Mouse (Mus musculus) hindbrain, postnatal 0 days (tissue): ENCODE measurements at regions not wholly inside any gene's neighbourhood (a gene's known extent, or its start where the extent isn't known, plus 50 kb on each side); places are given as distances from the start of the nearest gene placed in this dataset.
A peak's percentile ranks its signal among the peaks of the same experiment; 100 is the strongest.

Experiments used
- ATAC-seq: fragments of 200-750 bp; cut with Nextera tagmentation; 2 replicates; pipeline ENCODE4 v1.8.0; 2017; ENCODE audit warnings: mild to moderate bottlenecking, moderate TSS enrichment, moderate library complexity
- DNase-seq: peaks from one replicate; pipeline ENCODE4 v3.0.0-alpha.2; 2015; ENCODE audit warnings: low spot score
- H3K27ac ChIP-seq: fragments of 300-500 bp; sonication (generic); 2 replicates; pipeline ENCODE4 v1.5.1; 2014; ENCODE audit warnings: mild to moderate bottlenecking
- H3K27me3 ChIP-seq: fragments of 300-500 bp; sonication (generic); 2 replicates; pipeline ENCODE4 v1.6.1; 2014; ENCODE audit warnings: low read length, mixed read lengths; ENCODE audit not compliant: insufficient read depth
- H3K36me3 ChIP-seq: fragments of 300-500 bp; sonication (generic); 2 replicates; pipeline ENCODE4 v1.6.1; 2014; ENCODE audit warnings: low read length, mixed read lengths; ENCODE audit not compliant: insufficient read depth
- H3K4me1 ChIP-seq: fragments of 300-500 bp; sonication (generic); 2 replicates; pipeline ENCODE4 v1.6.1; 2014; ENCODE audit warnings: antibody characterized with exemption, low read length, mixed read lengths; ENCODE audit not compliant: insufficient read depth
- H3K4me2 ChIP-seq: fragments of 300-500 bp; sonication (generic); 2 replicates; pipeline ENCODE4 v1.6.1; 2014; ENCODE audit warnings: low read depth, mild to moderate bottlenecking, low read length, moderate library complexity, mixed read lengths
- H3K4me3 ChIP-seq: fragments of 300-500 bp; sonication (generic); 2 replicates; pipeline ENCODE4 v1.5.1; 2014; ENCODE audit warnings: low read length
- H3K9ac ChIP-seq: fragments of 300-500 bp; sonication (generic); replicated peaks from 2 replicates; pipeline ENCODE4 v1.6.1; 2014; ENCODE audit warnings: mild to moderate bottlenecking, low read length, moderate library complexity, mixed read lengths
- H3K9me3 ChIP-seq: fragments of 300-500 bp; sonication (generic); 2 replicates; pipeline ENCODE4 v1.6.1; 2016; ENCODE audit warnings: low read length, mixed read lengths
- CTCF ChIP-seq: IDR thresholded peaks from 2 replicates; pipeline ENCODE4 v1.5.1; 2016; ENCODE audit warnings: antibody characterized with exemption, control low read depth, low read depth
- WGBS: fragments of 180-500 bp; shearing (Covaris S2); extraction: QIAGEN DNeasy Blood & Tissue Kit; methylation state at CpG from one replicate; pipeline ENCODE4 v1.1.7; 2014; 5-methylcytosine and 5-hydroxymethylcytosine counted together

DNA sequence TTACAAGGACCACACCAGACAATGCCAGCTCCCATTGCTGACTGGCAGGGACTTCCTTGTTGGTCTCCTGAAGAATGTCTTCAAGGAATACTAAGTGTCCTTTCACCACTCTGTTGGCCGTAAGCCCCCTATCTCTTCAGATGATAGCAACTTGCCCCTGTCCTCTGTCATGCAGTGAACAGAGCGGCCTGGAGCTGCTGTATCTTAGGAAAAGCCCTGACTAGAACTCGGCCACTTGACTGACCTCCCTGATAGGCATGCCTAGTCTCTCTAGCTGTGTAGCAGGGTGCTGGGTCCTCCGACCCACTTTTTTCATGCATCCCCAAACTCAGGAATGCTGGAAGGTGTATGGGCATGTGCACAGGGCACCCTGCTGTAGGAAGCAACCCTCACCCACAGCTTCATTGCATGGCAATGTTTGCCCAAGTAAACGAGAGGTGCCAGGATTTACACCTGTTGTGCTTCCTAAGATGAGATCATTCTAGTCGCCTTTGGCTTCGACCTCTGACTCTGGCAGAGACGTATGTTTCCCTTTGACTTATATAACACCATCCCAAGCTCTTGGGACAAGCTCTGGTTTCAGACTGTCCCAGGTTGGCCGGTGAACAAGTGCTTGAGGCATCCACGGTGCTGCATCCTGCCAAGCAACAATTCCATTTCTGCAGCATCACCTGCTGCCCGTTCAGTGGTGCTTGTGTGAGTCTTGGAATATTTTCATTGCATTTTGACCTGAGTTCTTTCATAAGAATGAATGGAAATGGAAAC, 145.1 kb downstream of the Zfp36l1 start:
- no peaks in the 10 kb centered on the region for H3K36me3 ChIP-seq
- H3K9ac ChIP-seq = no peak overlapping the region
- DNase-seq (no peak), ATAC-seq (no peak)
- no peak overlapping the region for H3K4me2 ChIP-seq
- H3K27ac ChIP-seq = no peak overlapping the region
- no peak overlapping the region for H3K4me3 ChIP-seq
- H3K9me3 ChIP-seq = no peaks in the 10 kb centered on the region
- H3K27me3 ChIP-seq = no peaks in the 10 kb centered on the region
- TF ChIP-seq CTCF = no peak
- 82% methylated on average over 11 of the region's 11 CpGs for WGBS
- peaks cover 29% of the 10 kb centered on the region; the same call in 1 of the 2 replicates for H3K4me1 ChIP-seq

GRCm38 (mm10) chr12:79966621-79967490, 146.0 kb downstream of the Zfp36l1 start:
- no peak overlapping the region for H3K9ac ChIP-seq
- no peaks in the 10 kb centered on the region for H3K27me3 ChIP-seq
- no peak overlapping the region for H3K4me2 ChIP-seq
- no peaks in the 10 kb centered on the region for H3K9me3 ChIP-seq
- 64% methylated on average over 12 of the region's 12 CpGs for WGBS
- no peaks in the 10 kb centered on the region for H3K36me3 ChIP-seq
- ATAC-seq = no peak
- no peak for TF ChIP-seq CTCF
- peaks cover 29% of the 10 kb centered on the region; the same call in 1 of the 2 replicates for H3K4me1 ChIP-seq
- peak overlapping the region; percentile 75; the same call in 1 of the 2 replicates for H3K27ac ChIP-seq
- no peak for DNase-seq
- H3K4me3 ChIP-seq = no peak overlapping the region

DNA sequence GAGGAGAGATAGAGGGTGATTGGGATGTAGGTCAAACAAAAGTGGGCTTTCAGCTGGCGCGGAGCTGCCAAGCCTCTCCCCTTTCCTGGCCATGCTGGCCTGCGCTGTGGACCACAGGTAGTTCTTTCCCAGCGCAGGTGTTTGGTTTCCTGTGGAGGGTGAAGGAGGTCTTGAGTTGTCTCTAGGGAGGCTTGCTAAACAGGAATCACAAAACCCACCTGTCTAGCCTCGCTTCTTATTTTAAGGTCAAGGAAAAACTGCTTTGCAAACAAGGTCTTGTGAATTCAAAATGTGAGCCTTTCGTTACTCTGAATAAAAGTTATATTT, 146.6 kb downstream of the Zfp36l1 start:
- H3K4me3 ChIP-seq = no peak overlapping the region
- no peak for TF ChIP-seq CTCF

GRCm38 (mm10) chr12:79965471-79966288, 147.1 kb downstream of the Zfp36l1 start:
- H3K4me2 ChIP-seq = peak overlapping the region; percentile 83
- peak overlapping the region; percentile 74 for H3K9ac ChIP-seq
- H3K27ac ChIP-seq = peak overlapping the region; percentile 75
- H3K9me3 ChIP-seq = no peaks in the 10 kb centered on the region
- DNase-seq (peak; percentile 89), ATAC-seq (peak; percentile 72)
- peaks cover 22% of the 10 kb centered on the region; the same call in 1 of the 2 replicates for H3K4me1 ChIP-seq
- no peaks in the 10 kb centered on the region for H3K27me3 ChIP-seq
- no peak for TF ChIP-seq CTCF
- WGBS = 3% methylated on average over 46 of the region's 46 CpGs
- H3K4me3 ChIP-seq = peak overlapping the region; percentile 45
- no peaks in the 10 kb centered on the region for H3K36me3 ChIP-seq

More for the DNA sequence above, 146.6 kb downstream of the Zfp36l1 start:
- H3K27me3 ChIP-seq = no peaks in the 10 kb centered on the region
- H3K4me1 ChIP-seq = peaks cover 23% of the 10 kb centered on the region; the same call in 1 of the 2 replicates
- peak overlapping the region; percentile 75 for H3K27ac ChIP-seq
- H3K9me3 ChIP-seq = no peaks in the 10 kb centered on the region
- H3K9ac ChIP-seq = 0 out of 2 replicates have a peak overlapping the region, but pooled peaks have one; percentile 74
- ATAC-seq = no peak
- H3K4me2 ChIP-seq = peak overlapping the region; percentile 83
- 65% methylated on average over 6 of the region's 6 CpGs for WGBS
- H3K36me3 ChIP-seq = no peaks in the 10 kb centered on the region
- no peak for DNase-seq

GRCm38 (mm10) chr12:79963443-79964025, 149.3 kb downstream of the Zfp36l1 start:
- TF ChIP-seq CTCF = no peak
- Histone ChIP-seq H3K9me3 (no peaks in the 10 kb centered on the region), H3K4me3 (no peak overlapping the region), H3K4me2 (no peak overlapping the region), H3K27me3 (no peaks in the 10 kb centered on the region), H3K36me3 (no peaks in the 10 kb centered on the region), H3K4me1 (peaks cover 11% of the 10 kb centered on the region; the same call in 1 of the 2 replicates), H3K27ac (no peak overlapping the region), H3K9ac (no peak overlapping the region)
- DNase-seq (no peak), ATAC-seq (no peak)
- 83% methylated on average over 9 of the region's 9 CpGs for WGBS
